Mouse (Mus musculus): ENCODE measurements around the gene Mtch1. TPM values are rescaled to one million over a fixed set of nuclear protein-coding genes. Genes with fewer than 3 reads are reported as not detected.
A peak's percentile ranks its signal among the peaks of the same experiment; 100 is the strongest.

The Mtch1 gene
- polyA plus RNA-seq, 1 experiment: 479 TPM

DNA sequence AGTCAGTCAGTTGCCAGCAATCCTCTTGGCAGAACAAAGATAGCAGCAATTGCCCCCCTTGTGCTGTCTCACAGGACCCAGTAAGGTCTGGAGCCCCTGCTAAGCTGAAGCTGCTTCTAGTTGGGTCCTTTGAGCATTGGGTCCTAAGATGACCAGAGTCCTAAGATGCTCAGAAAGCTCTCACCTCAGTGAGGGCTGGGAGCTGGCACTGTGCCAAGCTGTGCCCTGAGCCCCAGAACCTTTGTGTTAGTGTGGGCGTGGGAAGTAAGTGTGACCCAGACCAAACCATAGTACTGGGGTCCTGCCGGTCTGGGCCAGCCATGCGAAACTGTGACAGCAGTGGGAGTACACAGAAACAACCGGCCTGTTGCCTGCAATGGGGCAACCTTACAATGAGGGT is 48.5 kb downstream of the Mtch1 start:
- TF ChIP-seq POLR2A (IDR thresholded peaks at IDR 0.05; ENCODE audit: borderline replicate concordance, insufficient read depth, low read length) (no peak), CTCF (IDR thresholded peaks at IDR 0.05; ENCODE audit: borderline replicate concordance, insufficient read depth, low read depth, low read length) (no peak)
- WGBS: 75% methylated on average over 4 of the region's 4 CpGs

DNA sequence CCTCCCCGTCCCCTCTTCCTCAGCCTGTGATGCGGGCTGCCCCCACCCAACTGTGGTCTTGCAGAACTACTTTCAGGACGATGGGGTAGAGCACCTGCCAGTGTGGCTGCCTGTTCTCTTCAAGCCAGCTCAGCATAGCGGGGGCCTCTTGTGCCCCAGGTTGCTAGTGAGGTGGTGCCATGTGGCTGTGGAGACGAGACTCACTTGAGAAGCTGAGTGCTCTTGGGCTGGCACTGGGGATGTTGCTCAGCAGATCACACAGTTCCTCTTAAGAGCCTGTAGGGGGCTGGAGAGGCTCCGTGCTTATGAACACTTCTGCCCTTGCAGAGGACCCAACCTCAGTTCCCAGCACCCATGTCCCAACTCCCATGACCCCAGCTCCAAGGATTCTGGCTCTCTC is 49.9 kb downstream of the Mtch1 start:
- H3K4me1 ChIP-seq (ENCODE audit: control insufficient read depth, insufficient read depth, low read length): no peaks in the 10 kb centered on the region; the same call in 1 of the 2 replicates
- no peak overlapping the region for H3K27ac ChIP-seq (ENCODE audit: insufficient read depth, low read length)
- H3K27me3 ChIP-seq (ENCODE audit: control insufficient read depth, insufficient read depth, low read length): no peaks in the 10 kb centered on the region
- WGBS: 90% methylated on average over 6 of the region's 6 CpGs
- TF ChIP-seq CTCF (IDR thresholded peaks at IDR 0.05; ENCODE audit: borderline replicate concordance, insufficient read depth, low read depth, low read length) (no peak), POLR2A (IDR thresholded peaks at IDR 0.05; ENCODE audit: borderline replicate concordance, insufficient read depth, low read length) (no peak)
- H3K4me3 ChIP-seq (replicated peaks; ENCODE audit: insufficient read depth, low read depth, low read length): no peak overlapping the region
- DNase-seq: no peak

More for the DNA sequence above, 48.5 kb downstream of the Mtch1 start:
- no peak overlapping the region for H3K4me3 ChIP-seq (replicated peaks; ENCODE audit: insufficient read depth, low read depth, low read length)
- no peaks in the 10 kb centered on the region; the same call in 1 of the 2 replicates for H3K4me1 ChIP-seq (ENCODE audit: control insufficient read depth, insufficient read depth, low read length)
- no peaks in the 10 kb centered on the region for H3K27me3 ChIP-seq (ENCODE audit: control insufficient read depth, insufficient read depth, low read length)
- DNase-seq: no peak
- no peak overlapping the region for H3K27ac ChIP-seq (ENCODE audit: insufficient read depth, low read length)

DNA sequence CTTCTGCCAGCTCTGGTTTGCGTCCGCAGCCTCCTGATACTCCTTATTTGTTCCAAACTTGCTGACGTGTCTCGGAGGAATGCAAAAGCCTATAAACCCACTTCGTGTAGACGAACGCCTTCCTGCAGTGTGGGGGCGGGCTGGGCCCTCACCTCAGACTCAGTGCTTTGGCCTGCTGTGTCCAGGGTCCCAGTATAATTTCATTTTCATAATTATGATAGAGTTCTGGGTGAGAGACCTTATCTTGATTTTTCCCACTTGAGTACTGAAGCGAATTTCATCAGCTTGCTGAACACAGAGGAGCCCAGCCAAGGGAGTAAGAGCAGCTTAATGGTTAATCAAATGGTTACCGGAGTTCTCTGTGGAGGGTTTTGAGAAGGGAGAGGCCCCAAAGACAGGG is 50.4 kb downstream of the Mtch1 start:
- no peak for DNase-seq
- Histone ChIP-seq H3K27ac (ENCODE audit: insufficient read depth, low read length) (no peak overlapping the region), H3K27me3 (ENCODE audit: control insufficient read depth, insufficient read depth, low read length) (no peaks in the 10 kb centered on the region), H3K4me3 (replicated peaks; ENCODE audit: insufficient read depth, low read depth, low read length) (no peak overlapping the region), H3K4me1 (ENCODE audit: control insufficient read depth, insufficient read depth, low read length) (no peaks in the 10 kb centered on the region; the same call in 1 of the 2 replicates)
- TF ChIP-seq CTCF (IDR thresholded peaks at IDR 0.05; ENCODE audit: borderline replicate concordance, insufficient read depth, low read depth, low read length): no peak
- no peak for TF ChIP-seq POLR2A (IDR thresholded peaks at IDR 0.05; ENCODE audit: borderline replicate concordance, insufficient read depth, low read length)
- 93% methylated on average over 10 of the region's 10 CpGs for WGBS

DNA sequence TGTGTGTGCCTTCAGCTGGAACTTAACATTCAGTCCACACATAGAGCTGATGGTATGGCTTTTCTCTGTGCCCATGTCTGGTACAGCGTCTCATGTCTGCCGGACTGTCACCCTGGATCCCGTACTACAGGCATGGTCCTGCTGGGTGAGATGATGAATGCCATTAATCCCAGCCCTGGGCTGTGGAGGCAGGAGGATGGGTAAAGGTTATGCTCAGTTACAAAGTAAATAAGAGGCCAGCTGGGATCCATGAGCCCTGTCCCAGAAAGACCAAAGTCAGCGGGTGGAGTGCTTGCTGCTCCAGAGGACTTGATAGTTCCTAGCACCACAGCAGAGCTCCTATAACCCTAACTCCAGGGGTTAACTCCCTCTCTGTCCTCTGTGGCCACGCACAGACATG is 51.9 kb downstream of the Mtch1 start:
- no peak overlapping the region for H3K27ac ChIP-seq (ENCODE audit: insufficient read depth, low read length)
- DNase-seq: no peak
- TF ChIP-seq CTCF (IDR thresholded peaks at IDR 0.05; ENCODE audit: borderline replicate concordance, insufficient read depth, low read depth, low read length) (no peak), POLR2A (IDR thresholded peaks at IDR 0.05; ENCODE audit: borderline replicate concordance, insufficient read depth, low read length) (no peak)
- no peaks in the 10 kb centered on the region for H3K27me3 ChIP-seq (ENCODE audit: control insufficient read depth, insufficient read depth, low read length)
- H3K4me3 ChIP-seq (replicated peaks; ENCODE audit: insufficient read depth, low read depth, low read length): no peak overlapping the region
- no peaks in the 10 kb centered on the region; the same call in 1 of the 2 replicates for H3K4me1 ChIP-seq (ENCODE audit: control insufficient read depth, insufficient read depth, low read length)
- 83% methylated on average over 5 of the region's 5 CpGs for WGBS

DNA sequence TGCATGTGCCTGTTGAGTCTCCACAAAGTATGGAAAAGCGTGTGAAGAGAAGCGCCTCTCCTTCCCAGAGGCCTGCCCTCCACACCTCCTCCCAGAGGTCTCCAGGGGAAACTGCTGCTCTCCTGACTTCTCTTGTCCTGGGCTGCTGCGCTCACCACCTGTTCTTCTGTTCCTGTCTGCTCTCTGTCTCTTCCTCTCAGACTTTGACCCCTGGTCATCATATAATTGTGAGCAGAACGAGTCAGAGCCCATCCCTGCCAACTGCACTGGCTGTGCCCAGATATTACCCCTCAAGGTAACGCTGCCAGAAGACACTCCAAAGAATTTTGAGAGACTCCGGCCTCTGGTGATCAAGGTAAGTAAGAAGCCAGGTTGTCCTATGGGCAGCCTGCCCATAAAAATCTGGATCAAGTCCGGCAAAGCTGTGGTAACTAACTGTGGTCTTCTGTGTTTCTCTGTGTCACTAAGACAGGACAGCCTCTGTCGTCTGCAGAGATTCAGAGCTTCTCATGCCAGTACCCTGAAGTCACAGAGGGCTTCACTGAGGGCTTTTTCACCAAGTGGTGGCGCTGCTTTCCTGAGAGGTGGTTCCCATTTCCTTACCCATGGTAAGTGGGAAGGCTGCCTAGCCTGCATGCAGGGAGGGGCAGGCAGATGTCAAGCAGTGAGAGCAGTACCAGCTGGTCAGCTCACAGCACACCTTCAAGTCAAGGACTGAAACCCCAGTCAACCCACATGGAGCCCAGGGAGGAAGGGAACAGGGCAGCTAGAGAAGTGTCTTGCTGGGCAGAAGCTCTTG is 53.7 kb downstream of the Mtch1 start:
- Histone ChIP-seq H3K4me3 (replicated peaks; ENCODE audit: insufficient read depth, low read depth, low read length) (no peak overlapping the region), H3K27ac (ENCODE audit: insufficient read depth, low read length) (no peak overlapping the region), H3K27me3 (ENCODE audit: control insufficient read depth, insufficient read depth, low read length) (no peaks in the 10 kb centered on the region), H3K4me1 (ENCODE audit: control insufficient read depth, insufficient read depth, low read length) (no peaks in the 10 kb centered on the region; the same call in 1 of the 2 replicates)
- 60% methylated on average over 9 of the region's 9 CpGs for WGBS
- TF ChIP-seq CTCF (IDR thresholded peaks at IDR 0.05; ENCODE audit: borderline replicate concordance, insufficient read depth, low read depth, low read length): peak; percentile 19; the same call in 1 of the 2 replicates
- TF ChIP-seq POLR2A (IDR thresholded peaks at IDR 0.05; ENCODE audit: borderline replicate concordance, insufficient read depth, low read length): no peak
- DNase-seq: no peak

DNA sequence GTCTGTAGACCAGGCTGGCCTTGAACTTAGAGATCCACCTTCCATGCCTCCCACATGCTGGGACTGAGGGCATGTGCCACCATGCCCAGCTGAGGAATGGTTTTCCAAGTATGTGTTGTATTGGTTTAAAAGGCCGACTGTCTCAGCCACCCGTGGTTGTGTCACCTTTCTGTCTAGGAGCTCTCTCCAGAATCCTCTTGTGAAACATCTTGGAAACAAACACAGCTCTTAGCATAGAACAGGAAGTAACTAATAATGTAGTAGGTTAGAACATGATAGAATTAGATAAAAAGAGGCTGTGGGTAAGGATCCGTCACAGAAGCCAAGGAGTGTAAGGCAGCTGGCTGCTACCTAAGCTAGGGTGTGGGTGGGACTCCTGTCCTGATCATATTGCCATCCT is 54.7 kb downstream of the Mtch1 start:
- DNase-seq: no peak
- no peaks in the 10 kb centered on the region; the same call in 1 of the 2 replicates for H3K4me1 ChIP-seq (ENCODE audit: control insufficient read depth, insufficient read depth, low read length)
- TF ChIP-seq CTCF (IDR thresholded peaks at IDR 0.05; ENCODE audit: borderline replicate concordance, insufficient read depth, low read depth, low read length): no peak
- TF ChIP-seq POLR2A (IDR thresholded peaks at IDR 0.05; ENCODE audit: borderline replicate concordance, insufficient read depth, low read length): no peak
- H3K27ac ChIP-seq (ENCODE audit: insufficient read depth, low read length): no peak overlapping the region
- WGBS: 87% methylated on average over 3 of the region's 3 CpGs
- H3K27me3 ChIP-seq (ENCODE audit: control insufficient read depth, insufficient read depth, low read length): no peaks in the 10 kb centered on the region
- no peak overlapping the region for H3K4me3 ChIP-seq (replicated peaks; ENCODE audit: insufficient read depth, low read depth, low read length)

DNA sequence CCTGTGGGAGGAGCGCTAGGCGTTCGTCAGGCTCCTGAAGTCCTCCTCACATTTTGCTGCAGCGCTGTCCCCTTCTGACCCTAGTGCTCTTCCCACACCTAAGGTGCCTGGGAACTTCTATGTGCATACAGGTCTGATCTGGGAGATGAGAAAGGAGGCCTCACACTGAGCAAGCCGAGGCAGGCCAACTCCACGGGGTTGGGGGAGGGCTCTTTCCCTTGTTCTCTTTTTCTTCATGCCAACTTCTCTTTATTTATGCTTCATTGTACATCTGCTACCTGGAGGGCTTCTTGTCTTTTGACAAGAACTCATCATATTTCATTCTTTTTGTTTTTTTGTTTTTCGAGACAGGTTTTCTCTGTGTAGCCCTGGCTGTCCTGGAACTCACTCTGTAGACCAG is 55.9 kb downstream of the Mtch1 start:
- Histone ChIP-seq H3K27ac (ENCODE audit: insufficient read depth, low read length) (no peak overlapping the region), H3K4me1 (ENCODE audit: control insufficient read depth, insufficient read depth, low read length) (no peaks in the 10 kb centered on the region; the same call in 1 of the 2 replicates), H3K27me3 (ENCODE audit: control insufficient read depth, insufficient read depth, low read length) (no peaks in the 10 kb centered on the region), H3K4me3 (replicated peaks; ENCODE audit: insufficient read depth, low read depth, low read length) (no peak overlapping the region)
- WGBS: 76% methylated on average over 7 of the region's 7 CpGs
- TF ChIP-seq POLR2A (IDR thresholded peaks at IDR 0.05; ENCODE audit: borderline replicate concordance, insufficient read depth, low read length) (no peak), CTCF (IDR thresholded peaks at IDR 0.05; ENCODE audit: borderline replicate concordance, insufficient read depth, low read depth, low read length) (no peak)
- DNase-seq: no peak

Data from cerebellum, adult 2 months (tissue).